Mouse (Mus musculus): Measurements from ENCODE around the gene Adcy1. TPM values are rescaled to one million over a fixed set of nuclear protein-coding genes. Genes with fewer than 3 reads are reported as not detected.

The Adcy1 gene
- polyA plus RNA-seq, 1 experiment from 2014 or later: 2.2 TPM

DNA sequence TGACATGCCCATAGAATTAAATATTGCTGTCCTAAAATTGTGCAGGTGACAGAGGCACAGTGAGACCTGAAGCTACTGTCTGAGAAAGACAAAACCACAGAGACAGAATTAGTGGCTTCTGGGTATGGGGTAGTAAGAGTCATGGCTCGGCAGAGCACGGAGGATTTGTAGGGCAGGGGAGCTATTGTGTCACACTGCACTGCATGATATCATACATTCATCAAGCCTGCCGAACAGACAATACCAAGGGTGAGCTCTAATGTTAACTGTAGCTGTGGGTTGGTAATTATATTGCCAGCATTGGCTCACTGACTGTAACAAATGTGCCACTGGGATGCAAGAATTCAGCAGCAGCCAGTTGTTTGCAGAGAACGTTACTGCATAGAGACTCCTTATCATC, 101.1 kb downstream of the Adcy1 start:
- H3K27ac ChIP-seq (ENCODE audit: low read depth, low read length): no peak overlapping the region
- ATAC-seq (ENCODE audit: low FRiP score): no peak
- H3K4me3 ChIP-seq (ENCODE audit: low read depth, low read length): no peak overlapping the region
- no peak overlapping the region for H3K9ac ChIP-seq (ENCODE audit: low read length)
- no peak for DNase-seq (ENCODE audit: low spot score, missing footprints)
- peaks cover 10% of the 10 kb centered on the region for H3K4me1 ChIP-seq (ENCODE audit: control insufficient read depth, insufficient read depth, low read length)
- no peaks in the 10 kb centered on the region for H3K9me3 ChIP-seq (ENCODE audit: control insufficient read depth, low read length)
- no peaks in the 10 kb centered on the region for H3K36me3 ChIP-seq (ENCODE audit: control insufficient read depth, insufficient read depth, low read length)
- H3K4me2 ChIP-seq: no peak overlapping the region
- H3K27me3 ChIP-seq (ENCODE audit: control insufficient read depth, insufficient read depth, low read length): no peaks in the 10 kb centered on the region
- WGBS: 67% methylated on average over 4 of the region's 4 CpGs

DNA sequence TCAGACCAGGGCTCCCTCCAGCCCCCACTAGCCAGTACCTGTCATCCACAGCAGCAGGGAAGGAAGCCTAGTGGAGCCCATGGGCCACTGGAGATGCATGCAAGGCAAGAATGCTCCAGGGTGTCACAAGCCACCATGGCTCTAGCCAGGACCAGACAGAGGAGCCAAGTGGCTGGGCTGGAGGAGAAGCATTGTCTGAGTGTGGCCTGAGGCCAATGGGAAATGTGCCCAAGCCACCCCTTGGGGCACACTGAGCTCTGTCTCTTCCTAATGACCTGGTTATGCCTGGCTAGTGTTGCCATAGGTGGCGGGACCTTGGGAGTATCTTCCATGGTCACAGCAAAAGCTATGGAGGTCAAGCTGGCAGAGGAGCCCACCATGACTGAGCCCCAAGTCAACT, 106.4 kb downstream of the Adcy1 start:
- no peak for DNase-seq (ENCODE audit: low spot score, missing footprints)
- Histone ChIP-seq H3K9ac (ENCODE audit: low read length) (no peak overlapping the region), H3K4me3 (ENCODE audit: low read depth, low read length) (no peak overlapping the region), H3K4me1 (ENCODE audit: control insufficient read depth, insufficient read depth, low read length) (no peaks in the 10 kb centered on the region), H3K36me3 (ENCODE audit: control insufficient read depth, insufficient read depth, low read length) (no peaks in the 10 kb centered on the region), H3K27ac (ENCODE audit: low read depth, low read length) (no peak overlapping the region), H3K4me2 (no peak overlapping the region), H3K27me3 (ENCODE audit: control insufficient read depth, insufficient read depth, low read length) (no peaks in the 10 kb centered on the region), H3K9me3 (ENCODE audit: control insufficient read depth, low read length) (no peaks in the 10 kb centered on the region)
- WGBS: 100% methylated on average over 1 of the region's 1 CpGs
- no peak; the same call in 1 of the 2 replicates for ATAC-seq (ENCODE audit: low FRiP score)

DNA sequence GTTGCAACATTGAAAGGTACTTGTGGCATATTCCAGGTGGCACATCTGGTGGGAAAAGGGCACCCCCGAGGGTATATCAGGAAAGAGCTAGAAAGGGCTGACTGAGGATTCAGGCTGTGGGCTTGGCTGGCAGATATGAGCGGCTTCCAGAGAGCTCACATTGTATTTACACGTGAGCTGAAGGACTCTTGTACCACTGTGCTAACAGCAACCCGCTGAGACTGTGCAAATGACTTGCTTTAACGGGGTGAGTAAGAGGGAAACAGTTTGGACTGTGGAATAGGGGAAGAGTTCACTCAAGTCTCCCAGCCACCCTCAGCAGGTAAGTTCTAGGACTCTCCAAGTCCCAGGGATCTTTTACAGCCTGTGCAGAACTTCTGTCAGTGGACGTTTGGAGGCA, 110.4 kb downstream of the Adcy1 start:
- Histone ChIP-seq H3K9ac (ENCODE audit: low read length) (no peak overlapping the region), H3K27ac (ENCODE audit: low read depth, low read length) (no peak overlapping the region), H3K4me1 (ENCODE audit: control insufficient read depth, insufficient read depth, low read length) (no peaks in the 10 kb centered on the region), H3K4me3 (ENCODE audit: low read depth, low read length) (no peak overlapping the region), H3K9me3 (ENCODE audit: control insufficient read depth, low read length) (no peaks in the 10 kb centered on the region), H3K4me2 (no peak overlapping the region), H3K27me3 (ENCODE audit: control insufficient read depth, insufficient read depth, low read length) (no peaks in the 10 kb centered on the region), H3K36me3 (ENCODE audit: control insufficient read depth, insufficient read depth, low read length) (no peaks in the 10 kb centered on the region)
- no peak for ATAC-seq (ENCODE audit: low FRiP score)
- DNase-seq (ENCODE audit: low spot score, missing footprints): no peak
- WGBS: 81% methylated on average over 6 of the region's 6 CpGs

DNA sequence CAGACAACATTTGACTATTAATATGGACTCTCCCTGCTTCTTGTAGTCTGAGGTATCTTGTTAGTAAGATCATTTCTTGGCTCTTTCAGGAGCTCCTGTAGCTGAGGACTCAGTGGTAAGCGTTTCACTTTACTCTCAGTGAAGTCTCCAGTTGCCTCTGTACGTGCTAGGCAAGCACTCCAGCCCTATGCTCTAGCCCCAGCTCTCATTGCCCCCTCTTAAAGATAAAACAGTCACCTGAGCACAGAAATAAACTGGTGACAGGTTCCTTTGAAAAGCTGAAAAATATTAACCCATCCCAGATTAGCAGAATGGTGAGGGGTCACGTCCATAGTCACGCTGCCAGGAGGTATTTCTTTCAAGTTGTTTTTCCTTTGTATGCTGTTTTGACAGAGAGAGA, 115.4 kb downstream of the Adcy1 start:
- 81% methylated on average over 4 of the region's 4 CpGs for WGBS
- H3K9me3 ChIP-seq (ENCODE audit: control insufficient read depth, low read length): no peaks in the 10 kb centered on the region

DNA sequence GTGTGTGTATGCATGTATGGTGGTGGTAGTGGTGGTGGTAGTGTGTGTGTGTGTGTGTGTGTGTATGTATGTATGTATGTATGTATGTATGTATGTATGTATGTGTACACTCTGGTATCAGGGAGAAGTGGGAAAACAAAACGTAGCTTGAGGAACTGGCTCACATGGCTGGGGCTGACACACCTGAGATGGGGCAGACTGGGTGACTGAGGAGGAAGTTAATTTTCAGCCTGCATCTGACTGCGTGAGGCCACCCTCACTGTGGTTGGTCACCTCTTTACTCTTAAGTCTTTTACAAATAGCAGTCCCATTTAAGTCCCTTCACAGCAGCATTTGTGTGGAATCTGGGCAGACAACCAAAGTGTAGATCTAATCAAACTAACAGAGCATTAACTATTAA, 116.0 kb downstream of the Adcy1 start:
- 91% methylated on average over 2 of the region's 2 CpGs for WGBS
- peak; percentile 37 for DNase-seq (ENCODE audit: low spot score, missing footprints)
- H3K9ac ChIP-seq (ENCODE audit: low read length): no peak overlapping the region
- no peaks in the 10 kb centered on the region for H3K27me3 ChIP-seq (ENCODE audit: control insufficient read depth, insufficient read depth, low read length)
- H3K27ac ChIP-seq (ENCODE audit: low read depth, low read length): no peak overlapping the region
- H3K4me3 ChIP-seq (ENCODE audit: low read depth, low read length): no peak overlapping the region
- peaks cover 13% of the 10 kb centered on the region for H3K4me1 ChIP-seq (ENCODE audit: control insufficient read depth, insufficient read depth, low read length)
- no peaks in the 10 kb centered on the region for H3K9me3 ChIP-seq (ENCODE audit: control insufficient read depth, low read length)
- no peak for ATAC-seq (ENCODE audit: low FRiP score)
- no peak overlapping the region for H3K4me2 ChIP-seq
- H3K36me3 ChIP-seq (ENCODE audit: control insufficient read depth, insufficient read depth, low read length): no peaks in the 10 kb centered on the region

More for the DNA sequence above, 115.4 kb downstream of the Adcy1 start:
- no peak overlapping the region for H3K4me2 ChIP-seq
- peaks cover 13% of the 10 kb centered on the region for H3K4me1 ChIP-seq (ENCODE audit: control insufficient read depth, insufficient read depth, low read length)
- no peak overlapping the region for H3K27ac ChIP-seq (ENCODE audit: low read depth, low read length)
- no peak overlapping the region for H3K9ac ChIP-seq (ENCODE audit: low read length)
- DNase-seq (ENCODE audit: low spot score, missing footprints) (peak; percentile 26), ATAC-seq (ENCODE audit: low FRiP score) (no peak)
- no peak overlapping the region for H3K4me3 ChIP-seq (ENCODE audit: low read depth, low read length)
- H3K36me3 ChIP-seq (ENCODE audit: control insufficient read depth, insufficient read depth, low read length): no peaks in the 10 kb centered on the region
- no peaks in the 10 kb centered on the region for H3K27me3 ChIP-seq (ENCODE audit: control insufficient read depth, insufficient read depth, low read length)

DNA sequence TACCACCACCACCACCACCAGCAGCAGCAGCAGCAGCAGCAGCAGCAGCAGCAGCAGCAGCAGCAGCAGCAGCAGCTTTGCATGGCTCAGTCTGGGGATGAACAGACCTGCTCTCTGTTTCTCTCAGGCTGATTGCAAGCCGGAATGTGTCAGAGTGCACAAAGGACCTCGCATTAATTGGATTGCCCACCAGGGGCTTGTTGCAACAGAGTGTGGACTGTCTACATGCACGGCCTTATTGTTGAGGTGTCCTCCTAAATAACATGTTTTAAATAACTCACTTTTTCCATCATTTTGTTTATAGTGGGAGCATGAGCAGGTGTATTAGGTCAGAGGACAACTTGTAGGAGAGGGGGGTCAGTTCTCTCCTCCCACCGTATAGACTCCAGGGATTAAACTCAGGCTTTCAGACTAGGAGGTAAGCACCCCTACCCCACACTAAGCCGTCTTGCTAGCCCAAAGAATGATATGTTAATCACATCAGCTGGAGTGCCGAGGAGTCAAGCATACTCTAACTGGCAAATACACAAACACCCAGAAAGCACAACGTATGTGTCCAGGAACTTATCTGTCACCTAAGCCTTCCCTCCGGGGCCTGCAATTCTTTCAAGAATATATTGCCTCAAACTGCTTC, 119.2 kb downstream of the Adcy1 start:
- Histone ChIP-seq H3K27me3 (ENCODE audit: control insufficient read depth, insufficient read depth, low read length) (no peaks in the 10 kb centered on the region), H3K9me3 (ENCODE audit: control insufficient read depth, low read length) (no peaks in the 10 kb centered on the region), H3K4me3 (ENCODE audit: low read depth, low read length) (no peak overlapping the region), H3K4me2 (0 out of 2 replicates have a peak overlapping the region, but pooled peaks have one; percentile 9), H3K27ac (ENCODE audit: low read depth, low read length) (no peak overlapping the region; the same call in 1 of the 2 replicates), H3K4me1 (ENCODE audit: control insufficient read depth, insufficient read depth, low read length) (peaks cover 13% of the 10 kb centered on the region), H3K36me3 (ENCODE audit: control insufficient read depth, insufficient read depth, low read length) (no peaks in the 10 kb centered on the region), H3K9ac (ENCODE audit: low read length) (no peak overlapping the region)
- DNase-seq (ENCODE audit: low spot score, missing footprints) (peak; percentile 92), ATAC-seq (ENCODE audit: low FRiP score) (peak; percentile 87)
- WGBS: 9% methylated on average over 8 of the region's 8 CpGs

DNA sequence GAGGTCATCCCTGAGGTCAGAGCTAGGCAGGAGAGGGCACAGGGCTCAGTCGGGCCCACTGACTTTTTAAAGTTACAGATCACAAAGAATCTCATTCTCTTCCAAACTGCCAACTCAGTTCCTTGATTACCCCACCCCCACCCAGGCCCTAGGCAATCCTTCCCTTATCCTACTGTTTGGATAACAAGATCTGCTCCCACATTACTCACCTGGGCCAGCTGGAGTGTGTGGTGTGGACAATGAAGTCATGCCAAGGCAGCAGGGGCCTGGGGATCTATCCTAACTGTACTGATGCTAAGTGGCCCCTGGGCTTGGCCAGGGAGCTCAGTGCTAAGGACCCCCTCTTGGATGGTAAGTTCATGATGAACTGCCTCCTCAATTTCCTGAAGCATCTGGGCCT, 121.1 kb downstream of the Adcy1 start:
- H3K9me3 ChIP-seq (ENCODE audit: control insufficient read depth, low read length): no peaks in the 10 kb centered on the region
- H3K4me1 ChIP-seq (ENCODE audit: control insufficient read depth, insufficient read depth, low read length): peaks cover 13% of the 10 kb centered on the region
- H3K27ac ChIP-seq (ENCODE audit: low read depth, low read length): no peak overlapping the region
- 29% methylated on average over 1 of the region's 1 CpGs for WGBS
- no peaks in the 10 kb centered on the region for H3K27me3 ChIP-seq (ENCODE audit: control insufficient read depth, insufficient read depth, low read length)
- H3K4me2 ChIP-seq: no peak overlapping the region
- ATAC-seq (ENCODE audit: low FRiP score) (no peak), DNase-seq (ENCODE audit: low spot score, missing footprints) (no peak)
- no peak overlapping the region for H3K9ac ChIP-seq (ENCODE audit: low read length)
- H3K4me3 ChIP-seq (ENCODE audit: low read depth, low read length): no peak overlapping the region
- H3K36me3 ChIP-seq (ENCODE audit: control insufficient read depth, insufficient read depth, low read length): no peaks in the 10 kb centered on the region

DNA sequence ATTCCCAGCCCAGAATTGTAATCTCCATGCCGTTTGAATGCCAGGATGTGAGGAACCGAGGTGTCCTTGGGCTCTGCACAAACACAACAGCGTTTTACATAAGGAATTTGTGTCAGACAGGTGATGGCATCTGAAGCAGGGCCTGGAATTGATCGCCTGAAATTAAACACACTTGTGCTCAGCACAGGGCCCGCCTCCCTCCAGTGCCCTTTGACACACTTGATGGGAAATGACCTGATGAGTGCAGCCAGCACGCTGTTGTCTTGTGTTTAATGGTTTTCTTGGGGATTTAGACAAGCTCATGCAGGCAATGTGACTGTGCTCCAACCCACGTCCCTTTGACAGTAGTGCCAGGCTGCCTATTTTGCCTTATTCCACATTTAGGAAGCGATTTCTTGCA, 124.2 kb downstream of the Adcy1 start:
- whole genome bisulfite sequencing: 62% methylated on average over 8 of the region's 8 CpGs
- H3K36me3 ChIP-seq (ENCODE audit: control insufficient read depth, insufficient read depth, low read length): no peaks in the 10 kb centered on the region
- no peaks in the 10 kb centered on the region for H3K9me3 ChIP-seq (ENCODE audit: control insufficient read depth, low read length)
- no peak overlapping the region for H3K4me3 ChIP-seq (ENCODE audit: low read depth, low read length)
- H3K27me3 ChIP-seq (ENCODE audit: control insufficient read depth, insufficient read depth, low read length): no peaks in the 10 kb centered on the region
- H3K9ac ChIP-seq (ENCODE audit: low read length): no peak overlapping the region
- no peak overlapping the region for H3K27ac ChIP-seq (ENCODE audit: low read depth, low read length)
- DNase-seq (ENCODE audit: low spot score, missing footprints) (no peak), ATAC-seq (ENCODE audit: low FRiP score) (no peak)
- H3K4me2 ChIP-seq: no peak overlapping the region
- H3K4me1 ChIP-seq (ENCODE audit: control insufficient read depth, insufficient read depth, low read length): peaks cover 4% of the 10 kb centered on the region; the same call in 1 of the 2 replicates

DNA sequence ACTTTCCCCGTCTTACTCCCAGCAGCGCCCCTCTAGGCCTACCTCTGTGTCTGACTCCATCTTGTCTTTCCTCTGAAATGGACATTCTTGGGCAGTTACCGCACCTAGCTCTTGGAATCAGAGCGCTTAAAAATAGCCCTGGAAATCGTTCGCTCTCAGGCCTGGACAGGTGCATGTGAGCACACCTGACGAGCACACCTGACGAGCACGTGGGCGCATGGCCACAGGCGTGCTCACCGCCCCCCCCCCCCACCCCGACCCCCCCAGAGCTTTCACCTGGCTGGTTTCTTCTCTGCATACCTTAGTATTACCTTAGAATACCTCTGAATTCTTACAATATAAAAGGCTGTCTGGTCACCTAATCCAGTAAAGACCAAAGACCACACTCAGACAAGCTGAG, 125.2 kb downstream of the Adcy1 start, which contains the start of gene Gm11985:
Gene Gm11985, minus strand, starts transcription at position 101 of the 400 bp plus-strand sequence.
- Histone ChIP-seq H3K4me3 (ENCODE audit: low read depth, low read length) (no peak within 1 kb of the TSS), H3K4me2 (no peak within 1 kb of the TSS), H3K4me1 (ENCODE audit: control insufficient read depth, insufficient read depth, low read length) (no peaks in the 10 kb centered on the region), H3K36me3 (ENCODE audit: control insufficient read depth, insufficient read depth, low read length) (no peaks in the 10 kb centered on the region), H3K27me3 (ENCODE audit: control insufficient read depth, insufficient read depth, low read length) (no peaks in the 10 kb centered on the region), H3K9me3 (ENCODE audit: control insufficient read depth, low read length) (no peaks in the 10 kb centered on the region), H3K27ac (ENCODE audit: low read depth, low read length) (no peak within 1 kb of the TSS), H3K9ac (ENCODE audit: low read length) (no peak within 1 kb of the TSS)
- no peak for DNase-seq (ENCODE audit: low spot score, missing footprints)
- no peak for ATAC-seq (ENCODE audit: low FRiP score)
- WGBS: 92% methylated on average over 11 of the region's 13 CpGs
